Mouse (Mus musculus) heart, postnatal 0 days (tissue): ENCODE measurements around the gene Hcar2.

Experiments used
- CTCF ChIP-seq: IDR thresholded peaks from 2 replicates; pipeline ENCODE4 v1.5.1; 2016; ENCODE audit warnings: antibody characterized with exemption, control low read depth, low read depth
- EP300 ChIP-seq: IDR thresholded peaks from 2 replicates; pipeline ENCODE4 v1.6.1; 2016; ENCODE audit warnings: antibody characterized with exemption, low read depth

DNA sequence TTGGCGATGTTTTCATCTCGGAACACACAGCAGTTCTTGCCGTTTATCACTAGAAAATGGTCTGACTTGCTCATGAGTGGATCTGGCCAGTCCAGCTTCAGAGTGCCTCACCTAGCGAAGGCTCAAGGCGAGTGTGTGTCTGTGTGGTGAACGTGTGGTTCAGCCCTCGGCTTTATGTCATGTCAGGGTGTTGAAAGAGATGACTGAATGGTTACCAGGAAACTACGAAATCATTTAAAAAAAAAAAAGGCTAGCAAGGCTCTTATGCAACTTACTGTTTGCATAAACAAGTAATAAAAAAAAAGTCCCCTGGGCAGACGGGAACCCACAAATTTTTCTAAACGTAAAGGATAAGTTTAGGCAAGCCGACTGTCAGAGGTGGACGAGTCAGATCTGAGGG, at the start of gene Hcar2:
- TF ChIP-seq EP300 (no peak), CTCF (no peak)
